Mouse (Mus musculus) liver, embryonic 14.5 days (tissue): ENCODE results near the gene Polk.

ENCODE experiments used
- CTCF ChIP-seq: IDR thresholded peaks from 2 replicates; pipeline ENCODE4 v1.5.1; 2016; ENCODE audit warnings: antibody characterized with exemption, low read depth, control low read depth
- EP300 ChIP-seq: IDR thresholded peaks from 2 replicates; pipeline ENCODE4 v1.6.1; 2016; ENCODE audit warnings: antibody characterized with exemption, low read depth

GRCm38 (mm10) chr13:96532176-96532575 is 10.2 kb downstream of the Polk start:
- TF ChIP-seq CTCF (no peak), EP300 (no peak)
